Mouse (Mus musculus) heart, adult 2 months (tissue): Measurements from ENCODE around the gene Olfr735. TPM values are rescaled to one million over a fixed set of nuclear protein-coding genes. Genes with fewer than 3 reads are reported as not detected.

Experiments
- DNase-seq, 2 experiments: peaks; one replicate each; pipeline ENCODE4 v3.0.0; 2021
- H3K27ac ChIP-seq: fragments of 200-600 bp; 2 replicates; pipeline ENCODE4 v1.8.1; 2022
- H3K27me3 ChIP-seq: fragments of 200-500 bp; 2 replicates; pipeline ENCODE4 v1.6.1; 2012; ENCODE audit warnings: mild to moderate bottlenecking, low read length, inconsistent platforms, mixed read lengths; ENCODE audit not compliant: control insufficient read depth, insufficient read depth
- H3K36me3 ChIP-seq: fragments of 200-500 bp; 2 replicates; pipeline ENCODE4 v1.6.1; 2012; ENCODE audit warnings: low read length, inconsistent platforms; ENCODE audit not compliant: control insufficient read depth, insufficient read depth
- H3K4me1 ChIP-seq: fragments of 200-500 bp; 2 replicates; pipeline ENCODE4 v1.6.1; 2011; ENCODE audit warnings: low read length; ENCODE audit not compliant: control insufficient read depth, insufficient read depth
- H3K4me3 ChIP-seq: fragments of 200-600 bp; 2 replicates; pipeline ENCODE4 v1.8.1; 2022
- H3K79me2 ChIP-seq: fragments of 200-500 bp; replicated peaks from 2 replicates; pipeline ENCODE4 v1.6.1; 2012; ENCODE audit warnings: mild to moderate bottlenecking, inconsistent platforms, low read length, moderate library complexity, mixed read lengths; ENCODE audit not compliant: control insufficient read depth, insufficient read depth
- H3K9ac ChIP-seq: fragments of 200-500 bp; 2 replicates; pipeline ENCODE4 v1.6.1; 2012; ENCODE audit warnings: low read depth, mild to moderate bottlenecking, control low read depth, inconsistent platforms, low read length, mixed read lengths
- CTCF ChIP-seq: fragments of 200-600 bp; IDR thresholded peaks from 2 replicates; pipeline ENCODE4 v1.8.1; 2022; ENCODE audit warnings: antibody characterized with exemption, mild to moderate bottlenecking, moderate library complexity
- EP300 ChIP-seq: fragments of 200-500 bp; IDR thresholded peaks from 2 replicates; pipeline ENCODE4 v1.6.1; 2011; ENCODE audit warnings: low read depth, low read length, control low read depth; ENCODE audit not compliant: insufficient read depth
- POLR2A ChIP-seq: fragments of 200-500 bp; IDR thresholded peaks from 2 replicates; pipeline ENCODE4 v1.6.1; 2011; ENCODE audit warnings: mild to moderate bottlenecking, low read depth, low read length, control low read depth; ENCODE audit not compliant: insufficient read depth
- WGBS: fragments of 180-500 bp; shearing (Covaris S2); methylation state at CpG from one replicate; pipeline ENCODE4 v1.1.7; 2018; 5-methylcytosine and 5-hydroxymethylcytosine counted together
- intact Hi-C: fragments of 180-260 bp; cut with DNase I; formaldehyde crosslinking; loops from one replicate; pipeline ENCODE4 v1.15.1; 2025
- long read RNA-seq: library from polyadenylated mRNA; stranded (forward); transcript quantifications from one replicate; pipeline ENCODE4 v2.0.0, GENCODE M21; 2021
- polyA plus RNA-seq: library from polyadenylated mRNA; depleted of rRNA; stranded (reverse); fragments of >200 nt; gene quantifications from 2 replicates; pipeline ENCODE4 v1.2.3, GENCODE M21; 2012; rRNA removed
- total RNA-seq, 2 experiments: library from RNA; stranded (reverse); gene quantifications; 2 replicates each; pipeline ENCODE4 v1.2.3; 2021

The Olfr735 gene
- total RNA-seq (not detected), polyA plus RNA-seq (not detected in 2 replicates)
- long read RNA-seq, result 0 reads

GRCm38 (mm10) chr14:50348796-50349195 is at the start of gene Olfr735:
Gene Olfr735, minus strand, starts transcription at chr14:50348872.
- Histone ChIP-seq H3K4me3 (no peak within 1 kb of the TSS), H3K9ac (no peak within 1 kb of the TSS), H3K27me3 (no peaks in the 10 kb centered on the region), H3K27ac (no peak within 1 kb of the TSS), H3K79me2 (no peaks in the 10 kb centered on the region), H3K36me3 (no peaks in the 10 kb centered on the region), H3K4me1 (no peaks in the 10 kb centered on the region)
- 78% methylated on average over 2 of the region's 2 CpGs for WGBS
- TF ChIP-seq EP300, result no peak
- no peak for TF ChIP-seq POLR2A
- TF ChIP-seq CTCF, result no peak
- no peak for DNase-seq
- intact Hi-C loops, result no loop called here

DNA sequence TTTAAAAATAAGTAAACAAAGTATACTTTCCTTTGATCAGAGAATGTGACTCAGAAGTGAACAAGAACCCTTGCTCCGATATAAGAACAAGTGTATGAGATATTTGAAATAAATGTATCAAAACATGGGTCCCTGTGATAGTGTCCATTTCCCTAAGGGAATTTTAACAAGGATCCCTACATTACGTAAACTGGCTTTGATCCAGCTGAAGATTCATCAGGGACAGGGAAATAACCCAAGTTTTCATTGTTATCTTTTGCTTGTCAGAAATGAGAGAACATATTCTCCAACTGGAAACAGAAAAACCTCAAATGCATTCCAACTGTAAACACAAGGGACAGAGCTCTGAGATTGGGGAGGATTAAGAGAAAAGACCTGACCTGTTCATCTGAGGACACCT is 32.2 kb upstream of the Olfr735 start, which contains the start of gene Olfr736:
Olfr736 (plus strand) TSS at position 301 of the 400 bp plus-strand sequence.
- no peak for TF ChIP-seq CTCF
- TF ChIP-seq EP300, result no peak
- no peak for TF ChIP-seq POLR2A
- no peak for DNase-seq
- H3K36me3 ChIP-seq, result no peaks in the 10 kb centered on the region
- WGBS, result 66% methylated on average over 2 of the region's 2 CpGs
- H3K4me1 ChIP-seq, result no peaks in the 10 kb centered on the region
- intact Hi-C loops, result no loop called here
- no peaks in the 10 kb centered on the region for H3K27me3 ChIP-seq
- H3K4me3 ChIP-seq, result no peak within 1 kb of the TSS
- no peak within 1 kb of the TSS for H3K9ac ChIP-seq
- H3K79me2 ChIP-seq, result no peaks in the 10 kb centered on the region
- H3K27ac ChIP-seq, result no peak within 1 kb of the TSS

DNA sequence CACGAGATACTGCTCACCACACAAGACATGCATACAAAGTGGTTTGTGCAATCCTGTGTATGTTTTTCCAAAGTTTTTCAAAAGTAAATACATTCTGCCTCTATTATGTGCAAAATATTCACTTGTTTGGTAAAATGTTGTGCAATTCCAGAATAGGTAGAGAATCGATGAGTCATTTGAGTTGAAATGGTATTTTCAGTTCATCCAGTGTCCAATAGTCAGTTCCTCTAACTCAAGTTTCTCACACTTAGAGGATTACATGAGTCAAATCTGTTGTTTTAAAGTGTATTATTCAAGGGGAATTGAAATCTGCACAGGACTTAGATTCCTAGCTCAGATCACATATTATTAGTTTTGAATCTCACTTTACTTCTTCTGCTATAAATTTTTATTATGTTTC is 14.9 kb upstream of the Olfr735 start:
- no peak overlapping the region for H3K9ac ChIP-seq
- TF ChIP-seq EP300, result no peak
- no peak for TF ChIP-seq POLR2A
- TF ChIP-seq CTCF, result no peak
- 73% methylated on average over 2 of the region's 2 CpGs for WGBS
- no peak overlapping the region for H3K4me3 ChIP-seq
- H3K36me3 ChIP-seq, result no peaks in the 10 kb centered on the region
- intact Hi-C loops, result no loop called here
- H3K27ac ChIP-seq, result no peak overlapping the region
- no peaks in the 10 kb centered on the region for H3K79me2 ChIP-seq
- H3K4me1 ChIP-seq, result no peaks in the 10 kb centered on the region
- no peaks in the 10 kb centered on the region for H3K27me3 ChIP-seq
- DNase-seq, result no peak

DNA sequence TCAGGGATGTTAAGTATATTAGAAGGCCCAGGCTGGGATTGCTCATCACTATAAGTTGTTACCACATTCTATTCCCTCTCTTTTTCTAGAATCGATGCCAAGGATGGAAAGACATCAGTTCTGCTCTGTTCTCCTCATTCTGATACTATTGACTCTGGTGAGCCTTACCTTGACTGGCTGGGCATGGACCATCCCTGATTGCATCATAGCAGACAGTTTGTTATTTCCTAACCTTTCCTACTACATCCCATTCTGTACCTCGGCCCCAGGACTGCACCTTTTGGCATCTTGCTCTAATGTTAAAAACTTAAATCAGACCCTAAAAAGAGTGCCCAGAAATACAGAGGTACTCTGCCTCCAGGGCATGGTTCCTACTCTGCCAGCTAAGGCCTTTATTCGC is 11.8 kb upstream of the Olfr735 start:
- Histone ChIP-seq H3K9ac (no peak overlapping the region), H3K27me3 (no peaks in the 10 kb centered on the region), H3K4me3 (no peak overlapping the region), H3K36me3 (no peaks in the 10 kb centered on the region), H3K79me2 (no peaks in the 10 kb centered on the region), H3K4me1 (no peaks in the 10 kb centered on the region), H3K27ac (no peak overlapping the region)
- TF ChIP-seq EP300 (no peak), CTCF (no peak), POLR2A (no peak)
- 73% methylated on average over 3 of the region's 3 CpGs for WGBS
- intact Hi-C loops, result no loop called here
- no peak for DNase-seq

DNA sequence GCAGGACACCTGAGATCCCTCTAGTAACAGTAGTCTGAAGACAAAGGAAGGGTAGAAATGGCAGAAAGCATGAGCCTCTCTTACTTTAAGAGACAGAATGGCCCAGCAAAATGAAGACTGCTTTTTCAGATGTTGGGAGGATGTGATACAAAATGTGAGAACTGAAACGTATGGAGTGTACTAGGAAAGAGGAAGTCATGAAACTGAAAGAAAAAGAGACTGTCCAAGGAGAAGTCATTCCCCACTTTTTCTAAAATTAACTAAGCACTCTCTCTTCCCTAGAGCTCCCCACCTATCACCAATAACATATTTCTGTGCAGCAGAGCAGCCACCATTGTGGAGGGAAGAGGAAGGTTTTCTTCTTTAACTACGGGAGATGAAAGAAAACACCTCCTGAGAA is 8.9 kb upstream of the Olfr735 start, which contains the start of gene Tlr11:
Tlr11 (plus strand) TSS at position 322 of the 400 bp plus-strand sequence.
- H3K4me1 ChIP-seq, result no peaks in the 10 kb centered on the region
- H3K27me3 ChIP-seq, result no peaks in the 10 kb centered on the region
- no peak within 1 kb of the TSS for H3K9ac ChIP-seq
- no peaks in the 10 kb centered on the region for H3K79me2 ChIP-seq
- intact Hi-C loops, result no loop called here
- no peaks in the 10 kb centered on the region for H3K36me3 ChIP-seq
- WGBS, result 58% methylated on average over 2 of the region's 2 CpGs
- H3K4me3 ChIP-seq, result no peak within 1 kb of the TSS
- TF ChIP-seq CTCF (no peak), EP300 (no peak), POLR2A (no peak)
- H3K27ac ChIP-seq, result no peak within 1 kb of the TSS
- DNase-seq, result no peak

DNA sequence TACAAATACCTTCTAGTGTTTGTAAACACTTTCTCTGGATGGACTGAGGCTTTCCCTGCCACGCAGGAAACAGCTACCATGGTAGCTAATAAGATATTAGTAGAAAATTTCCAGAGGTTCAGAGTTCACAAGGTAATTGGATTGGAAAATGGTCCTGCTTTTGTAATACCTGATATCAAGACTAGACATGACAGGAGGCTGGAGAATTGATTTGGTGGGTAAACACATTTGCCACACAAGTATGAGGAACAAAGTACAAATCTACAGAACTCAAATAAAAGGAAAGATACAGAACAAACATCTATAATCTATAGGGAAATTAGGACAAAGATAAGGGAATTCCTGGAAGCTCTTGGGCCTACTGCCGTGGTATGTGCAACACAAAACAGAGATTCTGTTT is 8.1 kb upstream of the Olfr735 start:
- TF ChIP-seq CTCF, result no peak
- TF ChIP-seq EP300, result no peak
- TF ChIP-seq POLR2A, result no peak
- Histone ChIP-seq H3K36me3 (no peaks in the 10 kb centered on the region), H3K27ac (no peak overlapping the region), H3K79me2 (no peaks in the 10 kb centered on the region), H3K27me3 (no peaks in the 10 kb centered on the region), H3K4me1 (no peaks in the 10 kb centered on the region), H3K9ac (no peak overlapping the region), H3K4me3 (no peak overlapping the region)
- no peak for DNase-seq
- WGBS, result 69% methylated on average over 2 of the region's 2 CpGs
- intact Hi-C loops, result no loop called here
